Mouse (Mus musculus) T-helper 17 cell (primary cell): ENCODE measurements around the gene Igfbp5.

Experiments
- in situ Hi-C, 2 experiments: fragments of 300-600 bp; cut with MboI, MseI; formaldehyde crosslinking; loops; 1 replicate in 1 of 2; 2 replicates in 1 of 2; pipeline ENCODE4 v1.15.1; 2025; ENCODE audit warnings: high pct_unique_total_duplicates in 2 of 2

Gene Igfbp5

DNA sequence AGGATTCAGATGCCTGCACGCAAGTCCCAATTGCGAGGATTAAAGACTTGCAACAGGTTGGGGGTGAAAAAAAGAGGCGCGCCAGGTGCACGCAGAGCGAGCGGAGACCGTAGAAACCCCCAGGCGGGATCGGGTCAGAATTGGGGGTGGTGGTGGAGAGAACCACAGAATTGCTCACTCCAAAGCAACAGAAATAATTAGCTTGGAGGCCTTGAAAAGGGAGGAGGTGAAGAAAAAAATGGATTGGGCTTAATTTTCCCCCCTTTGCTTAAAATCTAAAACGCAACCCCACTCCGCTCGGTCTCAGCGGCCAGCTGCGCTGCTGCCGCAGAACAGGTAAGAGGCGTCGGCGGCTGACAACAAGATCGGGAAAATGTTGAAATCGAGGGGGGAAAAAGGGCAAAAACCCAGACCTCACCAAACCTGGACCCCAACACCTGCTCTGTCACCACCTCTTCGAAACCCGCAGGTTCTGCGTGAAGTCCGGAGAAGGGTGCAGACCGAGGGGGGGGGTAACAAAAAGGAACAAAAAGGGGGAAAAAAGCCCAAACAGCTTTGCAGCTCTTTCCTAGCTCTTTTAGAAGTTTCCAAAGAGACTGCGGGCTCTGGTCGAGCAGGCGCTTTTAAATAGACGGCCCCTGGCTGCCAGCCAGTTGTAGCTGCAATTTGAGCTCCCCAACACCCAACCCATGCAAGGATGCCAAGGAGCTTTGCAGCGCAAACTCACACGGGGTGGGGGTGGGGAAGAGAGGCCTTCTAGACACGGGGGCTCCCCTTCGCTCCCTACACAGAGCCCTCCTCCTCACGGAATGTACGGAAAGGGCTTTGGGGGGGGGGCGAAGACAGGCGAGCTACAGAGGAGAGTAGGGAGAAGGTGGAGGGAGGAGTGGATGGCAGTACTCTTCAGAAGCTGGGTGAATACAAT, at the start of gene Igfbp5:
TSS of gene Igfbp5 (minus strand) at position 598 of the 925 bp plus-strand sequence.
- in situ Hi-C loops: loop anchor here in 1 of 2 experiments (25.0 kb wide), 2 partner anchors 562 to 1438 kb away; partner anchors contain the start of genes Tmbim1 and Xrcc5

DNA sequence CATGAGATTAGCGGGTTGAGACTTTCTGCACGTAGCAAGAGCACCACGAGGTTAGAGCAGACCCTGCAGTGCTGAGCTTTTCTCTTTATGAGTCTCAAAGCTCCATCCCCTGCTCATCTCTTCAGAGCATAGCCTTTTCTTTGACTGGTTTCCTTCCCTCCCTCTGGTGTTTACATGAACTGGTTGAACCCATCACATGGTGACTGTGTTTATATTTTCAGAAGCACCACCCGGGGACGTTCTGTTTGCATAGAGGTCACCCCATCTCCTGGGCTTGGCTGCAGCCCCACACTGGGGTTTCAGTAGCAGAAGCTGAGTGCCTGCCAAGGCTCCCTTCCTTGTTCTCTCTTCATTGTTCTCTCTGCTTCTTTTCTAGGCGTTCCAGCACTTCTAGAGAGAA, 40.1 kb upstream of the Igfbp5 start:
- in situ Hi-C loops: no loop called here

DNA sequence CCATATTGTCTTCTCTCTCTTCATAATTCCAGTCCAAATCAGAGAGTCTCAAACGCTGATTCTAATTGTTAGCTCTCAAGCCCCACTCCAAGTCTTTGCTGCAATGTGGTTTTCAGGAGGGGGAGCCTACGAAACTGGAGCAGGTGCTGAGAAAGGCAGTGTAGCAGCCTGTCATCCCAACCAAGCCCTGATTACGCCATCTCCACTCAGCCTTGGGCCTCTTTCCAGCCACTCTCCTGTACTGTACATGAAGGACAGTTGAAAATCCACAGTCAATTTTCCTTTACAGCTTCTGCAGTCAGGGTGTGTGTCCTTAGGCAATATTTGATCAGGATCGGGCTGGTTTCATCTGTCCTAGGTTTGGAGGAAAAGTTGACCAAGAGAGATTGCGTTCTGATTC, 38.4 kb upstream of the Igfbp5 start:
- in situ Hi-C loops: no loop called here

DNA sequence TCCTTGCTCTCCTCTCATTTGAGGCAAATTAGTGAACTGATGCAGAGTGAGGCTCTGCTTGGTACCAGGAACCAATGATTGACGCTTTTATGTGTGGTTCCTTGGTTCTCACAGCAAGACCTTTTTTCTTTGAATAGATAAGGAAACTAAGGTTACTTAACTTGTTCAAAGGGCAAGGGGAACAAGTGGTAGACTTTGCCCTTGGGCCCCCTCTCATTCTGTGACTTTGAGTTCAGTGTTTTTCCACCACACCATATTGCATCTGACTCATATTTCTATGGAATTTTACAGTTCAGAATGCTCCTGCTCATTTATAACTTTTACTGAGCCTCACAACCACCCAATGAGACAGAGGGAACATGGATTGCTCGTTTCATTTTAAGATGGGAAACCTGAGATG, 21.1 kb upstream of the Igfbp5 start:
- in situ Hi-C loops: no loop called here

DNA sequence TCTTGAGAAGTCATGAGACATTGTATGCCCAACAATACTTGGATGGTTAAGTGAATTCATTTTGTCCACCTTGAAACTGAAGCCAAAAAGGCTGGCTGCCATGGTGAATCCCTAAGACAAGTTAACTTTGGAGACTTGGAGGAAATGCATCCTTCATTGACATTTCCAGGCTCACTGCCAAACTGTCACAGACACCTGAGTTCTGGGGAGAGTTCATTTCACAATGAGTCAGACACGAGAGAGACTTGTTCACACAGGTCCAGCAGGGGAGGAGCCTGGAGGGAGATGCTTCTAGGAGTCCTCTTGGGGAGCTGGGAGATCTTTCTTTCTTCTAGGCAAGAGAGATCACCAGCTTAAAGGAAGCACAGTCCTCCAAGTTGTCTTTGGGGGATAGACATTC, 13.2 kb upstream of the Igfbp5 start:
- in situ Hi-C loops: no loop called here

DNA sequence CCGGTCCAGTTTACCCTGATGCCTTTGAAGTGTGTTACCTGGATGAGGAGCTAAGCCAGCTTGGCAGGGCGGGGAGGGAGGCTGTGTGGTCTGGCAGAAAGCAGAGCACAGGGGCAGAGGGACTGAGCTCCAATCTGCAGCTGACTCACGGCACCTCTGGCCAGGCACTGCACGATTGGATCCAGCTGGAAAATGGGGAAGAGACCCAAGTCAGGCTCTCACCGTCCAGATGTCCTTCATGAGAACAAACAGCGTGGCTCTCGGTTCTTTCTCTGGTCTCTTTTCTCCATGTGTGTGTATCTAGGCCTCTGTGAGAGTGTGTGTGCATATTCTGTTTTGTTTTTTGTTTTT, 11.1 kb upstream of the Igfbp5 start:
- in situ Hi-C loops: no loop called here

DNA sequence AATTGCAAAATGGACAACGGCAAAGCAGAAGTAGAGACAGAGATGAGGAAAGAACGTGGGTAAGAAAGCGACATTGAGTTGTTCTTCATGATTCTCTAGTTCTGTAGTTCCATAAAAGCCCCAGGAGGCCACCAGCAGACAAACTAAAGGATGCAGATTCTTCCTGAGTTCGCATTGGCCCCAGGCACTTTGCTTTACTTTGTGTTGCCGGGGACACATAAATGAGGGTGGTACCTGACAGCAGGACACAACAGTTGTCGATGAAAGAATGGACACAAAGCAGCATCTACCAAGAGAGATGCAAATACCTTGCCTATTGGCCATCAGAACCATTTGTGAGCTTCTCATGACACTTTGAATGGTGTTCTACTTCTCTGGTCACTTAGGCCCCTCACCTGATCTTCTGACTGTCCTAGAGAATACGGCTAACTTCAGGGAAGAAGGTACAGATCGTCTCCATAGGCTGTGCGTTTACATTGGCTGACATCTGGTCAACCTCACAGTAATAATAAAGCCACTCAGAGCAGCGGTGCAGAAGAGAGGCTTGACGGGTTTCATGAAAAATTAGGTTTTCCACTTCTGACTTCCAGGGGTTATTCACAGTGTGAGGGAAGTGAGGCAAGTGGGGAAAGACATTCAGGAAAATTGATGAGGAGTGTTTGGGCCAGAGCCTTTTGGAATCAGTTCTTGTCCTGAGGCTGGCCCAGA, 10.6 kb upstream of the Igfbp5 start:
- in situ Hi-C loops: no loop called here

DNA sequence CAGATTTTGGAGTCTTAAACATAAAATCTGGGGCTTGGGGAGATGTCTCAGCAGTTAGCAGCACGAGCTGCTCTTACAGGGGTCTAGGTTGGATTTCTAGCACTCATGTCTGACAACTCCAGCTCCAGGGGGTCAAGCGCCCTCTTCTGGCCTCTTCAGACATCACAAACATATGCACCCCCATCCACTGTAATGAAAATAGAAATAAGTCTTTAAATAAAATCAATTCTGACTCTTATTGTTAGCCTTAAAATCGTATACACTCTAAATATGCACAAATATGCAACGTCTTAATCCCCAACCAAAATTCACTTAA, 4.6 kb upstream of the Igfbp5 start:
- in situ Hi-C loops: no loop called here

DNA sequence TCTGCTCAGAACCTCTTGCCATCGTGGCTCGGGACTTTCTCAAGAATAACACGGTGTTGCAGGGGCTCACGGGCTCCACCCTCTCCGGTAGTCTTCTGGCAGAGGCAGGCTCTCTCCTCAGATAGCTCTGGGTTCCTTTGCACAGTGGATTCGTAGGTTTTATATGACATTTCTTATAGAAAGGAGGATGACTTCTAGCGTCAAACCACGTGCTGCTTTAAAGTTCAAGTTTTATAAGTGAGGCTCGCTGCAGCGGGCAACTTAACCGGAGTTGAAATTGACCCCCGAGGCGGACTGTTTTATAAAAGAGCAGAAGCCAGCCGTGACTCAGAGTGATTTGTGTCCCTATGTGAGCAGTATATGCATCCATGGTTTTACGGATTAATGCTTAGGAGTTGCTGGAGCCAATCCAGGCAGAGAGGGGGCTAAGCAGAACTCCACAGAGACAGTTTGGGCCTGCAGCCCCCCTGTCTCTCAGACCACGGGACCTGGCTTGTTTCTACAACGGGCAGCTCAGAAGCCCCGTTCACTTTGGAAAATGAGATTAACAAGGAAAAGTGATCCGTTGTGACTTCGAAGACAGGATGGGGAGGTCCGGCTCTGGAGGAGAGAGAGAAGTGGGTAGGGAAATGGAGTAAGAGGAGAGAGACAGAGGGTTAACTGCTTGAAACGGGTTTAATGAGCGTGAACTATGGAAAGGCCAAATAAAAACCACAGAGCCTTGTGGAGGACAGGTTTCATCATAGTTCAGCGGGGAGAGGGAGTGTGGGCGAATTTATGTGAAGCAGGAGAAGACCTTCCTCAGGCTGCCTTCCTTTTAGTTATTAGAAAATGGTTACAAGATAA, 4.0 kb upstream of the Igfbp5 start:
- in situ Hi-C loops: no loop called here

DNA sequence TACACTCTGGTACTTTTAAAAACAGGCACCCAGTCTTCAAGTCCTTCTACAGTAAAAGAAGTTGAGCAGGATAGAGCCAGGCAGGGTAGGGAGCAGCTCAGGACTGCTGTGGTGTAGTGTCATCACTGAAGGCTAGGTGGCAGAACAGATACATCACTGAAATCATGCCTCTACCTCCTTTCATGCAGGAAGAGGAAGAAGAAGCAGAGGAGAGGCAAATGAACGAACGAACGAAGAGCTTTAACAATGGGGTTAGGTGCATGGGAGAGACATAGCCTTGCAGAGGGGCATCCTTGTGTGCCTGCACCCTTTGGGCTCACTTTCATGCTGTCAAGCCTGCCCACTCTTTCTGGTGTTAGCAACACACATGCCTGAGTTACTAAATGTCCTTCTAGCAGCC, 3.2 kb upstream of the Igfbp5 start:
- in situ Hi-C loops: no loop called here

DNA sequence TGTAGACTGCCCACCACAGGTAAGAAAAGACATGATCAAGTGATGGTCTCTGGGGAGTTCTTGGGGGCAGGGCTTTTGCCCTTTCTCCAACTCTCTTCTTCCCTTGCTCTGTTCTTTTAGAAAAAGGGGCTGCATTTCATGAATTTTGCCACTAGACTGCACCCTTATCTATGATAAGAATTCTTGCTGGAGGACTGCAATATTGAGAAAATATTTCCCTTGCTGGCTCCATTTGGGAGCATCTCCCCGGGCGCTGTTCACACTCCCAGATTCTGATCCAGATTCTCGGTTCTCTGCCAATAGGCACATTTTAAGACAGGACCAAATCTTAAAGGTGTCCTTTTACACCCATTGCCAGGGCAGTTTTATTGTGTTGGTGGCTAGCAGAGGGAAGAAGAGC, 1.4 kb upstream of the Igfbp5 start:
- in situ Hi-C loops: no loop called here

DNA sequence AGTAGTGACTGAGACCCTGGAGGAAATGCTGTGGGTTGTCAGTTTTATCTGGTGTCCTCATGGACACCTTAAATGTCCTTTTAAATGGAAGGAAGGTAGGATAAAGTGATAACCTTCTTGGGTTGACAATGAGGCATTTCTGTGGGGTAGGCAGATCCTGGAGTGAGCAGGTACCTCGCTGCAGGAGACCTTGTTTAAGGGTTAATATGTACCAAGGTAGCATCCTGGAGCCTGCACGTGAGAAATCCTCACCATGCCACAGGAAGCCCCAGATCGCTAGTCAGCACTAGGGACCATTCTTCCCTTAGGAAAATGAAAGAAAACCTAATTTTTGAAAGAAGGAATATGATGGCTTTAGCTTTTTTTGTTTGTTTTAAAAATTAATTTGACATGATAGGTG, 1.0 kb upstream of the Igfbp5 start:
- in situ Hi-C loops: no loop called here

DNA sequence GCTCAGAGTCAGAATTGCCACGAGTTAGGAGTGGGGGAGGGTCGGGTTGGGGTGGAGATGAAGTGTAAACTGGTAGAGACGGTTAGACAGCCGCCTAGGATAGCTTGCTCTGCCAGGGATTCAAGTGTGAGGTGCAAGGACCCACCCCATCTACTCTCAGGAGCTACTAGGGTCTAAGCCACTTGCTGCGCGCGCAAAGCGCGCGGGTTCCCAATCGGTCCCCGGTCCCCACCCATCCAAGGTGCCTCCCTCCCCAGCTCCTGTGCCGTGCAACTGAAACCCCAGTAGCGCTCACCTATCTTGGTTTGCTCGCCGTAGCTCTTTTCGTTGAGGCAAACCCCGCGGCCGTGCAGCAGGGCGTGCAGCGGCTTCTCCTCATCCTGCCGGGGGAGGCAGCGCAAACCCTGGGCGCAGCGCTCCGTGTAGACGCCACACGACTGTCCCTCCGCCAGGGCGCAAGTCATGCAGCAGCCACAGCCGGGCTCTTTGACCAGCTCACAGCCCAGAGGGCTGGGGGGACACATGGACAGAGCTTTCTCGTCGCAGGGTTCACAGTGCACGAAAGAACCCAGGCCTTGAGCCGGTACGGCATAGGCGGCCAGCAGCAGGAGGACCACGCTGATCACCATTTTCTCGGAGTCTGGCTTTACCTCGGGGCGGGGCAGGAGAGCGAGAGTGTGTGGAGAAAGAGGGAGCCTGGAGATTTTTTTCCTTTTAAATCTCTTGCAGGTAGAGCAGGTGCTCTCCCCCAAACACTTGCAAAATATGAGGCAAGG, 985 bp downstream of the Igfbp5 start:
- in situ Hi-C loops: loop anchor here in 1 of 2 experiments (25.0 kb wide), 2 partner anchors 561 to 1439 kb away; partner anchors contain the start of genes Tmbim1 and Xrcc5

DNA sequence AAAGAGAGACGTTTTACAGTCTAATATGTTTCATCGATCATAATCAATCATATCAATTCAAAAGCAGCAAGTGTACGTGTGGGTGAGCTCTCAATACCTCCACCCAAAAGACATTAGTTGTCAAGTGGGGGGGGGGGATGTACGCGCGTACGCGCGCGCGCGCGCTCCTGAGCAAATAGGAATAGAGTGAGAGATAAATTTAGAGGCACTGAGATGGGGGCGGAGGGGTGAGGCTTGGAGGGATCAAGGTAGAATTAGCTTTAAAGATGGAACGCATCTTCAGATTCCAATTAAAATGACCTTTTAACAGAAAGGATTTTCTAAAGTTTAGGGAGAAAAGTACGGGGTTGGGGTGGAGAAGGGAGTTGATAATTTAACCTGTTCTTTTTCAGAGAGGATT, 1.6 kb downstream of the Igfbp5 start:
- in situ Hi-C loops: loop anchor here in 1 of 2 experiments (25.0 kb wide), 2 partner anchors 561 to 1439 kb away; partner anchors contain the start of genes Tmbim1 and Xrcc5

DNA sequence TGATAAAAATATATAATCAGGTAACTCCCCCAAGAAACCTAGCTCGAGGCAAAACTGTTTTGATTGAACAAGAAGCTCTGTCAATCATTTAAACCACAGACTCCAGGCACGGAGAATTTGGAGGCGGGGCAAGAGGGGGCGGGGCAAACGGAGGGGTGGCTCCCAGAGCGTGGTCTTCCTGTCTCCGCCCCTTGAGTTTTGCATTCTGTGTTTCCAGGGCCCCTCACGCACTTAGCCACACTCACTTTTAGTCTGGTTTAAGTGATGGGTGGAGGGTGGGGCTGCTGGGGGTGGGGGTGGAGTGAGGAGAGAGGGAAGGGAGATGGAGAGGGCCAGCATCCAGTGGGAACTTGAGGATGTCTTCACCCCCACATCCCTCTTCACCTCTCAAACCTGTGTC, 2.2 kb downstream of the Igfbp5 start:
- in situ Hi-C loops: loop anchor here in 1 of 2 experiments (25.0 kb wide), 2 partner anchors 560 to 1440 kb away; partner anchors contain the start of genes Tmbim1 and Xrcc5

DNA sequence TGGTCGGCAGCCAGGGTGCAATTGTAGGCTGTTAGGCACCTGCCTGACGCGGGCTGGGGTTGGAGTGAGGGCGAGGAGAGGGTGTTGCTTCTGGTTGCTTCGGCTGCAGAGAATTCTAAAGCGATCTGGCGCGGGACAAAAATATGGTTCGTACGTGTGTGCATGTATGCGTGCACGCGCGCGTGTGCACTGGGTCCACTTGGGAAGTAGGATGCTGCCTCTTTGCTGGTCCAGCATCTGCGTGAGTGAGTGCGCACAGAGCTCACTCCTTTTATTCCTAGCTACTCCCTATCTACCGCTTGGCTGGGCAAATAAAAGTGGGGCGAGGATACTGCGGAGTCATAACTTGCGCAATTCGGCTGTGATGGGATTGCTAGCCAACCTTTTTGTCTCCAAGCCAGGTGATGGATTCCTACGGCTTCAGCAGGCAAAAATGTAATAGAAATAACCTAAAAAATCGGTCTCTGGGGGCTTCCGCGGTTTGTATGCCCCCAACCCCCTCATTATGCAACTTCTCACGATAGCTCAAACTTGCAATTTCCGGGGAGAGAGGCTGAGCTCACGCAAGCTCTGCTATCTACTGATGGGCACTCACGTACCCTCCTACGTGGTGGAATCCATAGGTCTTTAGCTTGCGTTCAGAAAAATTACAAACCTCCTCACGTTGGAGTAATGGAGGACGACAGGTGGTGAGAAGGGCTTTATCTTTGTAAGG, 2.8 kb downstream of the Igfbp5 start:
- in situ Hi-C loops: loop anchor here in 1 of 2 experiments (25.0 kb wide), 2 partner anchors 560 to 1440 kb away; partner anchors contain the start of genes Tmbim1 and Xrcc5

DNA sequence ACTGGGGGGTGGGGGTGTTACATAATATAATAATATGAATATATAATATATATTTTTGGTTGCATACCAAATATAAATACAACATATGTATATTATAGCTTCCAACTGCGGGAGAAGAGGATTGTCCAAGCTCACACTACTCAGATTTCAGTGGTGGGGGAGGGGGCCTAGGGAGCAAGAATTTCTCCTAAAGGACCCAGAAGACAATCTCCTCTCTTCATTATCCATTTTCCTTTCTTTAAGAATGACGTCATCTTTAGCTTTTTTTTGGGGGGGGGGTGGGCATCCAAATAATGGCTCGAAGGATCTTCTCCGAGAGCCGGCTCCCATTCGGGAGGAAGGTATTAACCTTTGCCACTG, 3.4 kb downstream of the Igfbp5 start:
- in situ Hi-C loops: loop anchor here in 1 of 2 experiments (25.0 kb wide), 2 partner anchors 559 to 1441 kb away; partner anchors contain the start of genes Tmbim1 and Xrcc5

DNA sequence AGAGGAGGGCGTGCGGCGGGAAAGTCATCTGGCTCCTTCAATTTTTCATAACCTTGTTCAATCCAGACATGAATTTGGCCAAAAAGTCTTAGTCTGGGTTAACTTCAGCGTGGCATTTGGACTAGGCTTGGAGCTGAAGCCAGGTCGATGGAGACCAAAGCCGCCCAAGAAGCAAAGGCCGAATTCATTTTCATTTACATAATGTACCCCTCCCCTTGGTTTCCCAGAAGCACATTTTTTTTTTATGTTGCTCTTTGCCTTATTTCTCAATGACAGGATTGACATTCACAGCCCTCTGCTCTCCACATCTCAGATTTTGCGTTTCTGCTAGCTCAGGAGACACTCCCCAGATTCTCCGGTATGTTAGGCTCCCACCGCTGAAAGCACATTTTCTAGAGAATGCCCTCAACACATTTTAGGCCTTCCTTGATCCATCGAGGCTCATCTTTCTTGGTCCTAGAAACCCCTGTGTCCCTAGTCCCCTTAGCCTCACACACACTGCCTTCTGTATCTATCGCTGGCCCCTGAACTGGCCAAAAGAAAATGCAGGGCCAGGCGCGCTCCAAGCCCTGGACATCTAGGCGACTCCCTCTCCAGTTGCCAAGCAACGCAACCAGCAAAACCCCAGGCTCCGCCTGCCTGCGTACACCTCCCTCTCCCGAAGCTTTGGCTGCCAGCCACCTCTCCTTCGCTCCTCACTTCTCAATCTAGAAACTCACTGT, 3.9 kb downstream of the Igfbp5 start:
- in situ Hi-C loops: loop anchor here in 1 of 2 experiments (25.0 kb wide), 2 partner anchors 558 to 1442 kb away; partner anchors contain the start of genes Tmbim1 and Xrcc5
